Mouse (Mus musculus) liver, embryonic 14.5 days (tissue): ENCODE measurements around the gene Agfg2.
A peak's percentile ranks its signal among the peaks of the same experiment; 100 is the strongest.

Source experiments
- CTCF ChIP-seq: IDR thresholded peaks from 2 replicates; pipeline ENCODE4 v1.5.1; 2016; ENCODE audit warnings: antibody characterized with exemption, low read depth, control low read depth
- EP300 ChIP-seq: IDR thresholded peaks from 2 replicates; pipeline ENCODE4 v1.6.1; 2016; ENCODE audit warnings: antibody characterized with exemption, low read depth

- TF ChIP-seq CTCF (peak; percentile 67), EP300 (no peak)
These were observed 14.3 kb downstream of the Agfg2 start for GRCm38 (mm10) chr5:137670240-137670639.
